Mouse (Mus musculus) myocyte (in vitro differentiated cells): ENCODE results near the gene Btbd11. TPM values are rescaled to one million over a fixed set of nuclear protein-coding genes. Genes with fewer than 3 reads are reported as not detected.

Experiments
- H3K27me3 ChIP-seq: one replicate; pipeline ENCODE4 v1.6.1; 2011; ENCODE audit not compliant: control insufficient read depth, insufficient read depth, insufficient read length
- H3K36me3 ChIP-seq: one replicate; pipeline ENCODE4 v1.6.1; 2011; ENCODE audit not compliant: control insufficient read depth, insufficient read depth
- H3K4me2 ChIP-seq: one replicate; pipeline ENCODE4 v1.6.1; 2011; ENCODE audit warnings: low read depth, control low read depth
- H3K4me3 ChIP-seq: one replicate; pipeline ENCODE4 v1.5.1; 2011; ENCODE audit warnings: mild to moderate bottlenecking, control low read depth, moderate library complexity
- H3K79me2 ChIP-seq: one replicate; pipeline ENCODE4 v1.6.1; 2011; ENCODE audit not compliant: control insufficient read depth, insufficient read depth
- H3ac ChIP-seq: one replicate; pipeline ENCODE4 v1.6.1; 2011; ENCODE audit not compliant: control insufficient read depth, insufficient read length
- CEBPB ChIP-seq: IDR thresholded peaks from 2 replicates; pipeline ENCODE4 v1.6.1; 2011; ENCODE audit warnings: mild to moderate bottlenecking, moderate library complexity; ENCODE audit not compliant: poor library complexity, insufficient read depth, severe bottlenecking
- E2F4 ChIP-seq: IDR thresholded peaks from one replicate; pipeline ENCODE4 v1.6.1; 2011; ENCODE audit warnings: mild to moderate bottlenecking, control low read depth, moderate library complexity; ENCODE audit not compliant: insufficient read depth
- MAX ChIP-seq: IDR thresholded peaks from one replicate; pipeline ENCODE4 v1.6.1; 2011; ENCODE audit warnings: low read depth, mild to moderate bottlenecking, control low read depth
- MYOD1 ChIP-seq, 3 experiments: IDR thresholded peaks; one replicate each; pipeline ENCODE4 v1.6.1; 2011; ENCODE audit warnings: control low read depth in 2 of 3, low read depth in 2 of 3, mild to moderate bottlenecking in 2 of 3, moderate library complexity in 1 of 3; ENCODE audit not compliant: insufficient read length in 2 of 3, control insufficient read depth in 1 of 3
- MYOG ChIP-seq, 3 experiments: IDR thresholded peaks; one replicate each; pipeline ENCODE4 v1.6.1; 2011; ENCODE audit warnings: control low read depth in 2 of 3, low read depth in 2 of 3, mild to moderate bottlenecking in 2 of 3; ENCODE audit not compliant: insufficient read length in 2 of 3, control insufficient read depth in 1 of 3, insufficient read depth in 1 of 3
- POLR2A ChIP-seq: IDR thresholded peaks from one replicate; pipeline ENCODE4 v1.6.1; 2011; ENCODE audit warnings: low read depth, mild to moderate bottlenecking, control low read depth, moderate library complexity; ENCODE audit not compliant: insufficient read length
- POLR2AphosphoS2 ChIP-seq: IDR thresholded peaks from one replicate; pipeline ENCODE4 v1.6.1; 2011; ENCODE audit warnings: low read depth, control low read depth; ENCODE audit not compliant: insufficient read length
- REST ChIP-seq: IDR thresholded peaks from one replicate; pipeline ENCODE4 v1.6.1; 2011; ENCODE audit warnings: mild to moderate bottlenecking, control low read depth, moderate library complexity; ENCODE audit not compliant: insufficient read depth, insufficient read length
- SRF ChIP-seq: IDR thresholded peaks from one replicate; pipeline ENCODE4 v1.6.1; 2011; ENCODE audit warnings: low read depth; ENCODE audit not compliant: control insufficient read depth, insufficient read length
- TCF12 ChIP-seq: IDR thresholded peaks from one replicate; pipeline ENCODE4 v1.6.1; 2011; ENCODE audit warnings: mild to moderate bottlenecking, control low read depth; ENCODE audit not compliant: poor library complexity, insufficient read depth, severe bottlenecking
- TCF3 ChIP-seq: IDR thresholded peaks from one replicate; pipeline ENCODE4 v1.6.1; 2011; ENCODE audit warnings: low read depth, control low read depth; ENCODE audit not compliant: insufficient read length
- USF1 ChIP-seq: IDR thresholded peaks from one replicate; pipeline ENCODE4 v1.6.1; 2011; ENCODE audit warnings: low read depth, mild to moderate bottlenecking, control low read depth, moderate library complexity
- polyA plus RNA-seq: library from polyadenylated mRNA; unstranded; fragments of >200 nt; fragmentation: generic; extraction: Trizol; gene quantifications from one replicate; pipeline ENCODE4 v1.2.1, GENCODE M21; 2012; ENCODE audit warnings: missing spikeins

Gene Btbd11
- polyA plus RNA-seq, 1 experiment = 6.8 TPM

DNA sequence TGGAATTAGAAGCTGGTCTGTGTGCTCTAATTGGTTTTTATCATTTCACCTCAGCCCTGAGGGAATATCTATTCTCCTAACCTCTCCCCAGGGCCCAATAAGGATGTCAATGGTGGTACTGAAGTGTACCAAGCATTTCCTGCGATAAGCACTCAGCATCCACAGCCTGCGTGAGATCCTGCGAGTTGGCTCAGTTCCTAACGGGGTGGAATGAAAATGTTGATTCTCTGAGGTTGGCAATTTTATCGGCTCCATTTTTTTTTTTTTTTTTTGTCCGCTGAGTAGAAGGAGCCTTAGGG is 131.4 kb downstream of the Btbd11 start:
- no peaks in the 10 kb centered on the region for H3K36me3 ChIP-seq
- H3K4me2 ChIP-seq = no peak overlapping the region
- TF ChIP-seq TCF12 (no peak), TCF3 (no peak), MYOD1 (IDR thresholded peaks at IDR 0.05; ENCODE audit: control insufficient read depth in 1 of 3, insufficient read length in 2 of 3, low read depth in 2 of 3) (no peak), CEBPB (no peak), POLR2A (no peak), POLR2AphosphoS2 (no peak), MAX (no peak), REST (no peak)
- H3K79me2 ChIP-seq = no peaks in the 10 kb centered on the region
- H3ac ChIP-seq = no peak overlapping the region
- H3K4me3 ChIP-seq = no peak overlapping the region
- H3K27me3 ChIP-seq = no peaks in the 10 kb centered on the region

DNA sequence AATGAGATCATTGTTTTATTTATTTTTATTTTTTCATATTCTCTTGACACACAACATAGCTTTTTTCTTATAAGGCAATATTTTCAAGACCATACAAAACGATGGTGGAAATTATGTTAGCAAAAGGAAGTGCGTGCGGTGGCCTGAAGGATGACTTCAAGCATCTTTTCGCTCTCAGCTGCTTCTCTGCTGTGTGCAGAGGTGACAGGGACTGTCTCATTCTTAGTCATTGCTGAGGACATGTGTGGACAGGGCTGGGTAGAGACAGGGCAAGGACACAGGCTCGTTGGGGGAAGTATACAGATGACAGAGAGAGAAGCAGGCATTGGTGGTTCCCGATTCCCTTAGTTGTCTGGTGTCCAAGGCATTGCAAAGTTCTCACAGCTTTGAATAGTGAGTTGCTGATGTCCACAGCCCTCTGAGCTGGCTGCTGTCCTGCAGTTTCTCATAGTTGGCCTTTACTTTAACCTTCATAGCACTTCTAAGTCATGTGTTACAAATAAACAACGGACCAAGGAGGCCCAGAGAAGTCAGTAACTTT is 135.7 kb downstream of the Btbd11 start:
- TF ChIP-seq REST = no peak
- no peak for TF ChIP-seq MAX
- no peak for TF ChIP-seq POLR2A
- TF ChIP-seq TCF12 = no peak
- TF ChIP-seq TCF3 = no peak
- TF ChIP-seq USF1 = no peak
- TF ChIP-seq POLR2AphosphoS2 = no peak
- no peak for TF ChIP-seq MYOD1 (IDR thresholded peaks at IDR 0.05; ENCODE audit: control insufficient read depth in 1 of 3, insufficient read length in 2 of 3, low read depth in 2 of 3)
- no peak for TF ChIP-seq CEBPB
- TF ChIP-seq MYOG (IDR thresholded peaks at IDR 0.05; ENCODE audit: control insufficient read depth in 1 of 3, insufficient read depth in 1 of 3, insufficient read length in 2 of 3, low read depth in 2 of 3) = no peak
- TF ChIP-seq E2F4 = no peak
- no peak for TF ChIP-seq SRF
- H3ac ChIP-seq = no peak overlapping the region
- no peaks in the 10 kb centered on the region for H3K79me2 ChIP-seq
- H3K36me3 ChIP-seq = no peaks in the 10 kb centered on the region
- no peak overlapping the region for H3K4me3 ChIP-seq
- no peak overlapping the region for H3K4me2 ChIP-seq
- H3K27me3 ChIP-seq = no peaks in the 10 kb centered on the region

DNA sequence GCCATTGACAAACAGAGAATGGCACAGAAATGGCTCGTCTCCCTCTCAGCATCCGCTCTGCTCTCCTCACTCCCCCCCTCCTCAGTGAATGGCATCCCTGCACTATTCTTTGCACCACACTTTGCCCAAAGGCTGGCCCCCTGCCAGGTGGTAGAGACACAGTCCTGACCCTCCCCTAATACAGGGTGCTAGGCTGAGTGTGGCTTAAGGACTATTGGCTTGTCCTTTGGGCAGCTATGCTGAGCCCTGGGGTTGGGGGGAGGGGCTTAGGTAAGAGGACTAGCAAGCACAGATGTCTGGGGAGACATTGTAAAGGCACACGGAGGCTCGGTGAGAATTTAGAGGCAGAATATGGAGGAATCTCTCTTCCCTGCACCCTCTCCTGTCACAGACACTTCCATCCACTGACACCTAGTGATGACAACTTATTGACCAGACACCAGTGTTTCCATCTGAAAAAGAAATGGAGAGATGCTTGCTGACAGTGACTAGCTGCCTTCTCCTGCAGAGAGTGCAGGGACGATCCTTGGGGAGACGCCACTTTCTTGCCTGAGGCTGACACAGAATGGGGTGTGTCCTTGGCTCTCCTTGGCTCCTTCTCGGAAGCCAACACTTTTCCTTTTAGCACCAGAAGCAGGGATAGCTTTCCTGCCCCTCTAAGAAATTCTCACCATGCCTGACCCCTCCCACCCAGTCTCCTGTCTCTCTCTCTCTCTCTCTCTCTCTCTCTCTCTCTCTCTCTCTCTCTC is 138.8 kb downstream of the Btbd11 start:
- Histone ChIP-seq H3K4me3 (no peak overlapping the region), H3ac (no peak overlapping the region), H3K4me2 (no peak overlapping the region), H3K36me3 (no peaks in the 10 kb centered on the region), H3K79me2 (no peaks in the 10 kb centered on the region), H3K27me3 (no peaks in the 10 kb centered on the region)
- no peak for TF ChIP-seq POLR2A

DNA sequence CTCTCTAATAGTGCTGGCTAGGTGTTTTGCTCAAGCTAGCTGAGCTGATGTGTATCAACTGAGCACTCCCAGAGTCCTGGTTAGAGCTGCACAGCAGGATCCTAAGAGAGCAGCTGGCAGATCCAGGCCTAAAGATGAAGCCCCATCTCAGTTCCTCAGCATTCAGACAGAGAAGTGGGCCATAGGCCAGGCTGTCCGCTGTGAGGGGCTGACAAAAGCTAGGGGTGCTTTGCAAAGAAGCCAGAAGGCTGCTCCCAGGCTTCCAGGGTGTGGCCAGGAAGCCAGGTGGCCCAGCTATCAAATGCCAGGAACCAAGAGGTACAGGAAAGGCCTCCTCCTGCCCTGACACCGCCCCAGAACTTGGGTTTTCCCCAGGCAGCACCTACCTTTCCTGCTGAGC is 140.0 kb downstream of the Btbd11 start:
- Histone ChIP-seq H3K79me2 (no peaks in the 10 kb centered on the region), H3ac (no peak overlapping the region), H3K4me2 (no peak overlapping the region), H3K36me3 (no peaks in the 10 kb centered on the region), H3K4me3 (no peak overlapping the region), H3K27me3 (no peaks in the 10 kb centered on the region)
- no peak for TF ChIP-seq TCF12
- no peak for TF ChIP-seq USF1
- no peak for TF ChIP-seq REST
- no peak for TF ChIP-seq MYOG (IDR thresholded peaks at IDR 0.05; ENCODE audit: control insufficient read depth in 1 of 3, insufficient read depth in 1 of 3, insufficient read length in 2 of 3, low read depth in 2 of 3)
- TF ChIP-seq MYOD1 (IDR thresholded peaks at IDR 0.05; ENCODE audit: control insufficient read depth in 1 of 3, insufficient read length in 2 of 3, low read depth in 2 of 3) = no peak
- no peak for TF ChIP-seq POLR2AphosphoS2
- no peak for TF ChIP-seq TCF3
- no peak for TF ChIP-seq MAX
- no peak for TF ChIP-seq SRF
- no peak for TF ChIP-seq CEBPB

DNA sequence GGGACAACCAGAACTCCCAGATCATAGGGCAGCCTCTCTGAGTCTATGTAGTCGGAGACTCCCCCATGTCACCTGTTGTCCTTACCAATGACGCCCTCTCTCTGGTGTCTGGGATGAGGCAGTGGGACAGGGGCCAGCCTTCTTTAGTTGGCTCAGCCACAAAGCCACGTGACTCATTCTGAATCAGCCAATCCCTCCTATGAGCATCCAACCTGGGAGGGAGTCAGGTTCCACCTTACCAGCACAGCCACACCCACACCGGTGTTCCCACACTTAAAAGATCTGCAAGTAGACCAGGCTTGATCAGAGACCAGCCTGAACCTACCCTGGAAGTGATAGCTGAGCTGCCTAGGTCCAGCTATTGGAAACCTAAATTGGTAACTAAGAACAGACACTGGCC is 141.1 kb downstream of the Btbd11 start:
- Histone ChIP-seq H3K27me3 (no peaks in the 10 kb centered on the region), H3K4me3 (no peak overlapping the region), H3K79me2 (no peaks in the 10 kb centered on the region), H3ac (no peak overlapping the region), H3K36me3 (no peaks in the 10 kb centered on the region), H3K4me2 (no peak overlapping the region)
- no peak for TF ChIP-seq E2F4
- no peak for TF ChIP-seq TCF3
- no peak for TF ChIP-seq MAX
- TF ChIP-seq SRF = no peak
- TF ChIP-seq MYOG (IDR thresholded peaks at IDR 0.05; ENCODE audit: control insufficient read depth in 1 of 3, insufficient read depth in 1 of 3, insufficient read length in 2 of 3, low read depth in 2 of 3) = no peak
- no peak for TF ChIP-seq CEBPB
- no peak for TF ChIP-seq REST
- no peak for TF ChIP-seq USF1
- no peak for TF ChIP-seq POLR2AphosphoS2
- TF ChIP-seq TCF12 = no peak
- TF ChIP-seq POLR2A = no peak
- TF ChIP-seq MYOD1 (IDR thresholded peaks at IDR 0.05; ENCODE audit: control insufficient read depth in 1 of 3, insufficient read length in 2 of 3, low read depth in 2 of 3) = no peak
